Mouse (Mus musculus) intestine, embryonic 16.5 days (tissue): ENCODE results near the gene Prl2c1. TPM values are rescaled to one million over a fixed set of nuclear protein-coding genes. Genes with fewer than 3 reads are reported as not detected.
"Not testable (repeated sequence)": the region's sequence is repeated elsewhere in the genome, so short reads cannot be mapped to it uniquely, and the experiment has no call there.

Experiments
- ATAC-seq: fragments of 200-750 bp; cut with Nextera tagmentation; 2 replicates; pipeline ENCODE4 v1.8.0; 2017; ENCODE audit warnings: moderate TSS enrichment, moderate library complexity
- H3K27ac ChIP-seq: fragments of 300-500 bp; sonication (generic); 2 replicates; pipeline ENCODE4 v1.5.1; 2014; ENCODE audit warnings: mild to moderate bottlenecking, low read length
- H3K27me3 ChIP-seq: fragments of 300-500 bp; sonication (generic); replicated peaks from 2 replicates; pipeline ENCODE4 v1.6.1; 2014; ENCODE audit warnings: low read length, control low read depth, mixed read lengths; ENCODE audit not compliant: control insufficient read depth, insufficient read depth
- H3K36me3 ChIP-seq: fragments of 300-500 bp; sonication (generic); 2 replicates; pipeline ENCODE4 v1.6.1; 2014; ENCODE audit warnings: low read length, control low read depth; ENCODE audit not compliant: control insufficient read depth, insufficient read depth
- H3K4me1 ChIP-seq: fragments of 300-500 bp; sonication (generic); 2 replicates; pipeline ENCODE4 v1.6.1; 2014; ENCODE audit warnings: low read length, control low read depth, mixed read lengths; ENCODE audit not compliant: control insufficient read depth, insufficient read depth
- H3K4me2 ChIP-seq: fragments of 300-500 bp; sonication (generic); 2 replicates; pipeline ENCODE4 v1.6.1; 2014; ENCODE audit warnings: low read depth, low read length, control low read depth
- H3K4me3 ChIP-seq: fragments of 300-500 bp; sonication (generic); 2 replicates; pipeline ENCODE4 v1.5.1; 2014; ENCODE audit warnings: mild to moderate bottlenecking, low read length
- H3K9ac ChIP-seq: fragments of 300-500 bp; sonication (generic); 2 replicates; pipeline ENCODE4 v1.6.1; 2014; ENCODE audit warnings: low read depth, low read length
- H3K9me3 ChIP-seq: fragments of 300-500 bp; sonication (generic); 2 replicates; pipeline ENCODE4 v1.6.1; 2016; ENCODE audit warnings: low read length, control low read depth; ENCODE audit not compliant: control insufficient read depth
- WGBS: fragments of 180-500 bp; shearing (Covaris S2); extraction: QIAGEN DNeasy Blood & Tissue Kit; methylation state at CpG from one replicate; pipeline ENCODE4 v1.1.7; 2014; 5-methylcytosine and 5-hydroxymethylcytosine counted together
- polyA plus RNA-seq: library from polyadenylated mRNA; unstranded; fragments of >200 nt; fragmentation: Nextera tagmentation; extraction: Ambion mirVana; gene quantifications from 2 replicates; pipeline ENCODE4 v1.2.1, GENCODE M21; 2015

Gene Prl2c1
- not detected in 2 replicates for polyA plus RNA-seq

DNA sequence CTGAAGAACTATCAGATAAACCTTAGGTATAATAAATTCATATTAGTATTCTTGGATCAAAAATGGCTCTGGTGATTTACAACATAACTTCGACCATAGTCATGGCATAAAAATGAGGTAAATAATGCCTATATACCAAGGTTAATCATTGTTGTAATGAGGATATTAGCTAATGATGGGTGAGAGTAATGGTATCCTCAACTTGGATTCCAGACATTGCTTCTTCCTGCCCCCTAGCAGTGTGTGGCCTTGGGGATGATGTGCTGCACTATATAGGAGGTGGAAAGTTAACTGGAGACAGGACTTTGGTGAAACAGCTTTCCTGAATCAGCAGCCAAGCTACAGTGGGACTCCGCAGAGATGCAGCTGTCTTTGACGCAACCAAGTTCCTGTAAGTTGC lies at the start of gene Prl2c1:
Prl2c1 (plus strand) TSS at position 301 of the 400 bp plus-strand sequence.
- H3K4me2 ChIP-seq = no peak within 1 kb of the TSS
- H3K4me1 ChIP-seq = no peaks in the 10 kb centered on the region
- no peak within 1 kb of the TSS for H3K4me3 ChIP-seq
- no peaks in the 10 kb centered on the region for H3K27me3 ChIP-seq
- no peak for ATAC-seq
- no peaks in the 10 kb centered on the region for H3K9me3 ChIP-seq
- H3K36me3 ChIP-seq = no peaks in the 10 kb centered on the region
- H3K27ac ChIP-seq = no peak within 1 kb of the TSS
- no peak within 1 kb of the TSS for H3K9ac ChIP-seq
- 92% methylated on average over 3 of the region's 3 CpGs for whole genome bisulfite sequencing

DNA sequence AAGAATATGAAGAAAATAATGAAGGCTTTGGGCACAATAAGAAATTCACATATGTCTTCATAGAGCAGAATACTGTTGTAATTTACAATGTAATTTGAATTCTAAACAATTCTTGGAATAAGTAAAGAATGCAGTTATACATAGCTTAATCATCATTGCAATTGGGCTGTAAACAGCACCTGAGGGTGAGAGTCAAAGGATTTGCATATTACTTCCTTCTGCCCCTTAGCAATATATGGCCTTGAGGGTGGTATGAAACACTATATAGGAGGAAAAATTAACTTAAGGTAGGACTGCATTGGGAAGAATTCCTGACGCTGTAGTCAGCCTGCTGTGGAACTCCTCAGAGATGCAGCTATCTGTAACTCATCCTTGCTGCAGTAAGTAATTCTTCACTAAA lies 47.8 kb upstream of the Prl2c1 start, which contains the start of gene Prl2a1:
Prl2a1 (plus strand) TSS at position 301 of the 400 bp plus-strand sequence.
- H3K4me2 ChIP-seq = no peak within 1 kb of the TSS
- no peak for ATAC-seq
- H3K36me3 ChIP-seq = no peaks in the 10 kb centered on the region
- WGBS = 78% methylated on average over 1 of the region's 1 CpGs
- H3K4me1 ChIP-seq = no peaks in the 10 kb centered on the region
- H3K27me3 ChIP-seq = no peaks in the 10 kb centered on the region
- no peaks in the 10 kb centered on the region for H3K9me3 ChIP-seq
- H3K9ac ChIP-seq = no peak within 1 kb of the TSS
- H3K4me3 ChIP-seq = no peak within 1 kb of the TSS
- H3K27ac ChIP-seq = no peak within 1 kb of the TSS

GRCm38 (mm10) chr13:27802765-27803164 lies 46.4 kb upstream of the Prl2c1 start:
- H3K27ac ChIP-seq = no peak overlapping the region
- H3K4me1 ChIP-seq = no peaks in the 10 kb centered on the region
- H3K9me3 ChIP-seq = no peaks in the 10 kb centered on the region
- no peaks in the 10 kb centered on the region for H3K27me3 ChIP-seq
- H3K36me3 ChIP-seq = no peaks in the 10 kb centered on the region
- H3K9ac ChIP-seq = no peak overlapping the region
- 73% methylated on average over 1 of the region's 1 CpGs for WGBS
- H3K4me2 ChIP-seq = no peak overlapping the region
- ATAC-seq = no peak
- no peak overlapping the region for H3K4me3 ChIP-seq

DNA sequence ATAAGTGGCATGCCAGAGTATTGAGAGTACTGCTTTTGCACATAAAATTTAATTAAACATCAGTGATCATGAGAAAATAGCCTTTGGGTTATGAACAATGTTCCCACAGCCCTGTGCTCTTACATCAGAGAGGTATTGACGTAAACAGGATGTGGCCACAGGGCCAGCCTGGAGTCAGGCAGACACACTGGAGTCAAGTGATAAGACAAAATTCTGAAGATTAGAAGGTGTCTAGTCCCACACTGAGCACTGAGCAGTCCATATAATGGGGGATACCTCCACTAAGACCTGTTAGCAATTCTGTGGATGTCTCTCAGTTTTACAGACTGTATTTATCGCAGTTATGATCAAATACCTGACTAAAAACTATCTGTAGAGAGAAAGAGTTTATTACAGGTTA lies 55.1 kb downstream of the Prl2c1 start:
- not testable (repeated sequence) for H3K4me1 ChIP-seq, H3K36me3 ChIP-seq, ATAC-seq, H3K27me3 ChIP-seq, H3K9ac ChIP-seq, H3K4me3 ChIP-seq, H3K9me3 ChIP-seq, H3K27ac ChIP-seq, H3K4me2 ChIP-seq
- 95% methylated on average over 2 of the region's 2 CpGs for WGBS

Other genes starting within 250 kb of the Prl2c1 start
- not detected in 2 replicates for gene Prl7b1, start 238.8 kb upstream of the Prl2c1 start, polyA plus RNA-seq
- not detected in 2 replicates for gene Prl7a1, start 206.8 kb upstream of the Prl2c1 start, polyA plus RNA-seq
- not detected in 2 replicates for gene Prl7a2, start 181.3 kb upstream of the Prl2c1 start, polyA plus RNA-seq
- not detected in 2 replicates for gene Prl7d1, start 132.6 kb upstream of the Prl2c1 start, polyA plus RNA-seq
- gene Prl7c1, start 68.5 kb upstream of the Prl2c1 start, polyA plus RNA-seq = not detected in 2 replicates
- not detected in 2 replicates for gene Prl2a1, start 47.7 kb upstream of the Prl2c1 start, polyA plus RNA-seq
- not detected in 2 replicates for gene Prl4a1, start 166.9 kb downstream of the Prl2c1 start, polyA plus RNA-seq